Mouse (Mus musculus) right cerebral cortex, postnatal 25 days (tissue): ENCODE measurements at regions not wholly inside any gene's neighbourhood (a gene's known extent, or its start where the extent isn't known, plus 50 kb on each side); places are given as distances from the start of the nearest gene placed in this dataset.
"Not testable (repeated sequence)": the region's sequence is repeated elsewhere in the genome, so short reads cannot be mapped to it uniquely, and the experiment has no call there.

Experiments
- DNase-seq: peaks from one replicate; pipeline ENCODE4 v3.0.0; 2022

GRCm38 (mm10) chr13:79765437-79765838 is 1117.7 kb upstream of the Arrdc3 start:
- DNase-seq: no peak

- DNase-seq: peak; percentile 21
Observed at GRCm38 (mm10) chr13:79784991-79785666, 1098.1 kb upstream of the Arrdc3 start.

- no peak for DNase-seq
Observed at GRCm38 (mm10) chr13:79801591-79801990, 1081.6 kb upstream of the Arrdc3 start.

GRCm38 (mm10) chr13:79835592-79835991 is 1047.6 kb upstream of the Arrdc3 start:
- no peak for DNase-seq

- DNase-seq: no peak
Observed at GRCm38 (mm10) chr13:79844800-79845199, 1038.4 kb upstream of the Arrdc3 start.

- DNase-seq: not testable (repeated sequence)
Observed at GRCm38 (mm10) chr13:79867501-79867900, 1015.7 kb upstream of the Arrdc3 start.

- no peak for DNase-seq
Observed at GRCm38 (mm10) chr13:79868481-79869225, 1014.5 kb upstream of the Arrdc3 start.

GRCm38 (mm10) chr13:79880136-79880535 is 1003.0 kb upstream of the Arrdc3 start:
- no peak for DNase-seq

- DNase-seq: no peak
Observed at GRCm38 (mm10) chr13:79885959-79886358, 997.2 kb upstream of the Arrdc3 start.

GRCm38 (mm10) chr13:79886361-79886760 is 996.8 kb upstream of the Arrdc3 start:
- no peak for DNase-seq
